Mouse (Mus musculus): ENCODE measurements around the gene Arid1a. TPM values are rescaled to one million over a fixed set of nuclear protein-coding genes. Genes with fewer than 3 reads are reported as not detected.

The Arid1a gene
- 17.3 TPM for polyA plus RNA-seq (2014; fragmentation: Illumina TruSeq; extraction: RNeasy Lipid Tissue Mini Kit (QIAGEN cat#74804); ENCODE audit: low replicate concordance)

GRCm38 (mm10) chr4:133756514-133757268, at the start of gene Arid1a:
Gene Arid1a (minus strand): TSS chr4:133756769.

GRCm38 (mm10) chr4:133671881-133672844, 84.4 kb downstream of the Arid1a start, which contains the start of gene Pigv:
Gene Pigv (minus strand): TSS chr4:133672647.

GRCm38 (mm10) chr4:133649989-133650699, 106.4 kb downstream of the Arid1a start, which contains the start of gene Zdhhc18:
Gene Zdhhc18 (minus strand): TSS chr4:133650154.

Other genes with a start within 250 kb of the Arid1a start
- gene Kdf1, start 237.8 kb downstream of the Arid1a start, polyA plus RNA-seq (2014; fragmentation: Illumina TruSeq; extraction: RNeasy Lipid Tissue Mini Kit (QIAGEN cat#74804); ENCODE audit: low replicate concordance) = 1.6 TPM
- gene Nudc, start 210.8 kb downstream of the Arid1a start, polyA plus RNA-seq (2014; fragmentation: Illumina TruSeq; extraction: RNeasy Lipid Tissue Mini Kit (QIAGEN cat#74804); ENCODE audit: low replicate concordance) = 6.8 TPM
- not detected for gene Nr0b2, start 203.4 kb downstream of the Arid1a start, polyA plus RNA-seq (2014; fragmentation: Illumina TruSeq; extraction: RNeasy Lipid Tissue Mini Kit (QIAGEN cat#74804); ENCODE audit: low replicate concordance)
- gene Gpatch3, start 182.0 kb downstream of the Arid1a start, polyA plus RNA-seq (2014; fragmentation: Illumina TruSeq; extraction: RNeasy Lipid Tissue Mini Kit (QIAGEN cat#74804); ENCODE audit: low replicate concordance) = not detected
- gene Gpn2, start 172.4 kb downstream of the Arid1a start, polyA plus RNA-seq (2014; fragmentation: Illumina TruSeq; extraction: RNeasy Lipid Tissue Mini Kit (QIAGEN cat#74804); ENCODE audit: low replicate concordance) = not detected
- gene Sfn, start 154.6 kb downstream of the Arid1a start, polyA plus RNA-seq (2014; fragmentation: Illumina TruSeq; extraction: RNeasy Lipid Tissue Mini Kit (QIAGEN cat#74804); ENCODE audit: low replicate concordance) = 0.45 TPM
- gene Zdhhc18, start 106.6 kb downstream of the Arid1a start, polyA plus RNA-seq (2014; fragmentation: Illumina TruSeq; extraction: RNeasy Lipid Tissue Mini Kit (QIAGEN cat#74804); ENCODE audit: low replicate concordance) = 1.9 TPM
- gene Pigv, start 84.1 kb downstream of the Arid1a start, polyA plus RNA-seq (2014; fragmentation: Illumina TruSeq; extraction: RNeasy Lipid Tissue Mini Kit (QIAGEN cat#74804); ENCODE audit: low replicate concordance) = 3.0 TPM
- 11.8 TPM for gene Rps6ka1, start 131.0 kb upstream of the Arid1a start, polyA plus RNA-seq (2014; fragmentation: Illumina TruSeq; extraction: RNeasy Lipid Tissue Mini Kit (QIAGEN cat#74804); ENCODE audit: low replicate concordance)
- gene Hmgn2, start 211.9 kb upstream of the Arid1a start, polyA plus RNA-seq (2014; fragmentation: Illumina TruSeq; extraction: RNeasy Lipid Tissue Mini Kit (QIAGEN cat#74804); ENCODE audit: low replicate concordance) = 296 TPM
- gene Dhdds, start 244.1 kb upstream of the Arid1a start, polyA plus RNA-seq (2014; fragmentation: Illumina TruSeq; extraction: RNeasy Lipid Tissue Mini Kit (QIAGEN cat#74804); ENCODE audit: low replicate concordance) = 10.2 TPM

All from small intestine, adult 10 weeks (tissue).